Comparison of ENCODE assay signal across 7 mouse cellular contexts in the genomic region with DNA sequence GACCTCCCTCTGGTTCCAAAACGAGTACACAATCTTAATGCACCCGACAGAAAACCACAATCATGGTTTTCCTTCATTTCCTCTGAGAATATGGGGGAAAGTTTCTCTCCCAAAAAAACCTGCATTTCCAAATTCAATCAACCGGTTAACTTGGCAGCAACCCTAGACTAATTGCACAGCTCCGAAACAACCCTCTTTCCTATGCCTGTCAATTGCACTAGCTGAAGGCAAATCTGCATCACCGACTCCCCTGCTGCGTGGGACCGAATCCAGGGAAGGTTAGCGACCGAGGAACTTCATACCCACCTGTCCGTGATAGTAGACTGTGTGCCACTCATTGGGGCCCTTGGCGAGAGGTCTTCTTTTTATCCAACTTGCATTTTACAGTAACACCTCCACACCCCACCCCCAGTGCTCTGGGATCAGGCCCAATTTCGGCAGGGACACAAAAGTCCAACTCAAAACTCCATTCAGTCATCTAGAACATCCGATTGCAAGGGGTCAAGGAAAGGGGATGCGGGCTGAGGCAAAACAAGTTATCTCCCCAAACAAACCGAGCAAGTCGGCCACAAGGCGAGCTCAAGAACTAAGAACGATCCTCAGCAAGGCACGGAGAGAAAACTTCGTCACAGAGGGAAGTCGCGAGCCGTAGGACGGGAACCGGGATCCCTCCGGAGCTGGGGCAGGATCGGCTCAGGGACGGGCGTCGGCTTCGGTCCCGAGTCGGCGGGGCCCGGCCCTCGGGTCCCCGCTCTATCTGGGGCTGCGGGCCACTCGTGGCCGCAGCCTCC. TPM values are rescaled to one million over a fixed set of nuclear protein-coding genes. Genes with fewer than 3 reads are reported as not detected.
DNase-seq lines count a peak whose midpoint lies in the region; ATAC-seq and TF ChIP-seq lines count a peak whose summit lies in the region.

No protein-coding gene starts in this region.

- TF ChIP-seq POLR2A in liver, adult 2 months (IDR thresholded peaks at IDR 0.05; ENCODE audit: extremely low read depth, insufficient read depth, low read length), result no peak

- peak overlapping the region; percentile 91 for H3K9ac ChIP-seq in forebrain, embryonic 16.5 days (replicated peaks; ENCODE audit: low read depth, low read length)
- peak overlapping the region; percentile 84 for H3K9ac ChIP-seq in hindbrain, postnatal 0 days (replicated peaks; ENCODE audit: low read length)
- peak overlapping the region; percentile 81 for H3K9ac ChIP-seq in liver, adult 2 months (ENCODE audit: low read depth, low read length)

- peaks cover 18% of the 10 kb centered on the region for H3K79me2 ChIP-seq in liver, adult 2 months (ENCODE audit: control insufficient read depth, insufficient read depth, low read length)

- no peaks in the 10 kb centered on the region for H3K27me3 ChIP-seq in forebrain, embryonic 16.5 days (replicated peaks; ENCODE audit: control insufficient read depth, insufficient read depth, low read length)
- H3K27me3 ChIP-seq in hindbrain, postnatal 0 days (ENCODE audit: insufficient read depth, low read length), result no peaks in the 10 kb centered on the region
- H3K27me3 ChIP-seq in liver, adult 2 months (ENCODE audit: control insufficient read depth, insufficient read depth, low read length), result no peaks in the 10 kb centered on the region

- peak overlapping the region; percentile 87 for H3K27ac ChIP-seq in forebrain, embryonic 16.5 days (ENCODE audit: low read length)
- peak overlapping the region; percentile 92 for H3K27ac ChIP-seq in hindbrain, postnatal 0 days
- peak overlapping the region; percentile 88 for H3K27ac ChIP-seq in liver, adult 2 months (replicated peaks; ENCODE audit: insufficient read depth, low read depth, low read length)

- peak overlapping the region; percentile 81 for H3K4me2 ChIP-seq in forebrain, embryonic 16.5 days (ENCODE audit: low read length)
- H3K4me2 ChIP-seq in hindbrain, postnatal 0 days (ENCODE audit: low read depth, low read length), result peak overlapping the region; percentile 91

- TF ChIP-seq CTCF in hindbrain, postnatal 0 days (IDR thresholded peaks at IDR 0.05; ENCODE audit: low read depth), result no peak
- TF ChIP-seq CTCF in liver, adult 2 months (IDR thresholded peaks at IDR 0.05; ENCODE audit: low read depth, low read length), result no peak

- H3K4me3 ChIP-seq in forebrain, embryonic 16.5 days (replicated peaks; ENCODE audit: low read length), result peak overlapping the region; percentile 88
- H3K4me3 ChIP-seq in hindbrain, postnatal 0 days (ENCODE audit: low read length), result peak overlapping the region; percentile 92
- peak overlapping the region; percentile 75 for H3K4me3 ChIP-seq in liver, adult 2 months (ENCODE audit: insufficient read depth, low read depth, low read length)

- peak; percentile 22 for ATAC-seq in CD4-positive, CD25-positive, alpha-beta regulatory T cell, adult 4 months
- no peak; the same call in 1 of the 2 replicates for ATAC-seq in forebrain, embryonic 16.5 days
- ATAC-seq in hindbrain, postnatal 0 days, result no peak; the same call in 1 of the 2 replicates

- H3K4me1 ChIP-seq in forebrain, embryonic 16.5 days (replicated peaks; ENCODE audit: control insufficient read depth, insufficient read depth, low read length), result peaks cover 39% of the 10 kb centered on the region
- H3K4me1 ChIP-seq in hindbrain, postnatal 0 days (ENCODE audit: insufficient read depth, low read length), result peaks cover 11% of the 10 kb centered on the region
- H3K4me1 ChIP-seq in liver, adult 2 months (ENCODE audit: control insufficient read depth, insufficient read depth, low read length), result peaks cover 20% of the 10 kb centered on the region

- peak; percentile 71 for DNase-seq in A20 (ENCODE audit: low read depth, low spot score)
- peak; percentile 35 for DNase-seq in c-Kit-positive CD71-positive TER-119-positive erythroid progenitor cells, embryonic 14.5 days (ENCODE audit: low spot score)
- DNase-seq in hindbrain, postnatal 0 days (ENCODE audit: low spot score), result peak; percentile 63
- peak; percentile 89 for DNase-seq in liver, adult 2 months (ENCODE audit: extremely low read depth, low read depth, low spot score)
- peak; percentile 39 for DNase-seq in retina, embryonic 14.5 days (ENCODE audit: low spot score)

- under 1% methylated on average over 40 of the region's 40 CpGs for WGBS in forebrain, embryonic 16.5 days
- under 1% methylated on average over 40 of the region's 40 CpGs for WGBS in hindbrain, postnatal 0 days
- WGBS in liver, adult 2 months, result under 1% methylated on average over 40 of the region's 40 CpGs

- no peaks in the 10 kb centered on the region for H3K9me3 ChIP-seq in forebrain, embryonic 16.5 days (ENCODE audit: control insufficient read depth, low read length)
- no peaks in the 10 kb centered on the region for H3K9me3 ChIP-seq in hindbrain, postnatal 0 days (ENCODE audit: low read length)

- H3K36me3 ChIP-seq in forebrain, embryonic 16.5 days (ENCODE audit: control insufficient read depth, insufficient read depth), result 0 out of 2 replicates have a peak, but pooled peaks cover 1% of the 10 kb centered on the region
- H3K36me3 ChIP-seq in hindbrain, postnatal 0 days (ENCODE audit: insufficient read depth, low read length), result no peaks in the 10 kb centered on the region
- H3K36me3 ChIP-seq in liver, adult 2 months (ENCODE audit: control insufficient read depth, insufficient read depth, low read length), result no peaks in the 10 kb centered on the region

RNA-seq across cellular contexts. Expression of gene Arhgef12, which starts 2.0 kb away (rescaled TPM):
- polyA plus RNA-seq in CD4-positive, CD25-positive, alpha-beta regulatory T cell, adult 4 months (2017; shearing (Covaris generic)), result 10 to 100 TPM; 17.8 to 28.2 TPM
- polyA plus RNA-seq in forebrain, embryonic 16.5 days (2015; fragmentation: Nextera tagmentation; extraction: Ambion mirVana), result 15.8 and 20.5 TPM in 2 replicates
- 86.0 and 116 TPM in 2 replicates for total RNA-seq in hindbrain, postnatal 0 days (2014; rRNA removed)
- 14.0 and 14.9 TPM in 2 replicates for polyA plus RNA-seq in hindbrain, postnatal 0 days (2015; fragmentation: Nextera tagmentation; extraction: Ambion mirVana)
- total RNA-seq in liver, adult 2 months (2014; rRNA removed), result 62.3 and 77.7 TPM in 2 replicates
- polyA plus RNA-seq in liver, adult 2 months (2012; rRNA removed), result 20.8 and 22.9 TPM in 2 replicates

RNA-seq across cellular contexts. Expression of gene Tmem136, which starts 11.3 kb away (rescaled TPM):
- 1 to 10 TPM; 3.1 to 4.6 TPM for polyA plus RNA-seq in CD4-positive, CD25-positive, alpha-beta regulatory T cell, adult 4 months (2017; shearing (Covaris generic))
- 10.5 and 12.6 TPM in 2 replicates for polyA plus RNA-seq in forebrain, embryonic 16.5 days (2015; fragmentation: Nextera tagmentation; extraction: Ambion mirVana)
- 11.6 and 14.4 TPM in 2 replicates for total RNA-seq in hindbrain, postnatal 0 days (2014; rRNA removed)
- polyA plus RNA-seq in hindbrain, postnatal 0 days (2015; fragmentation: Nextera tagmentation; extraction: Ambion mirVana), result 8.4 and 8.8 TPM in 2 replicates
- total RNA-seq in liver, adult 2 months (2014; rRNA removed), result 0.34 and 0.37 TPM in 2 replicates
- 0.17 and 0.32 TPM in 2 replicates for polyA plus RNA-seq in liver, adult 2 months (2012; rRNA removed)

Comparison
In these comparisons a context has a peak if more than half of its experiments do, and no peak if none do; other contexts are left out.
1. DNase-seq: peak in every context shown above with its lines; median percentile 89 in liver, adult 2 months; 71 in A20; 63 in hindbrain, postnatal 0 days; 39 in retina, embryonic 14.5 days; 35 in c-Kit-positive CD71-positive TER-119-positive erythroid progenitor cells, embryonic 14.5 days.